In the genomic region with DNA sequence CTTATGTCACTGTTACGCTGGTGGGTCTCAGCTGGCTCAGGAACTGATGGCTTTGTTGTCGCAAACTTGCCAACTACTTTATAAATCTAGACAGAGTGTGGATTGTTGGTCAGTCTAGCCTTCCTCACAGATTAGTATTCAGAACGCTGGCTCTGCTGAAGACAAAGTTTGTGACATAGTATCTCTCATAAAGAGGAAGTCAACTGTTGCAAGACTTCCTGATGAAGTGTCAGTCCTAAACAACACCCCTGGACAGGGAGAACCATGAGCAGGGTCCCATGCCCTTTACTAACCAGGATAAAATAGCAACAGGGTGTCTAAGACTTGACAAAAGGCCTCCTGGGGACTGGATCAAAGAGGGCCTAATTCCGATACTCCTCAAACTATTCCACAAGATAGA, we compare ENCODE assay signal across 16 mouse cellular contexts.
A peak's percentile ranks its signal among the peaks of the same experiment; 100 is the strongest.
DNase-seq lines count a peak whose midpoint lies in the region; ATAC-seq and TF ChIP-seq lines count a peak whose summit lies in the region.
"Had no signal": no experiment of that assay in that cellular context is flagged by ENCODE, and none has a peak within 500 bp of the region (broad histone marks: within the 10 kb centered on the region; RNA-seq: fewer than 3 reads in every experiment).

No protein-coding gene starts in this region.

- peak overlapping the region; percentile 70 for H3K27ac ChIP-seq in heart, postnatal 0 days (ENCODE audit: low read depth)
- peak overlapping the region; percentile 46; the same call in 1 of the 2 replicates for H3K27ac ChIP-seq in lung, embryonic 15.5 days
- H3K27ac ChIP-seq in cortical plate, adult 2 months (ENCODE audit: insufficient read depth, low read length): peak overlapping the region; percentile 61; the same call in 1 of the 2 replicates
- H3K27ac ChIP-seq in hindbrain, embryonic 13.5 days: no peak overlapping the region
- H3K27ac ChIP-seq: forebrain, embryonic 15.5 days; hindbrain, embryonic 15.5 days; liver, embryonic 14.5 days; stomach, embryonic 15.5 days had no signal

- no peak for ATAC-seq in heart, postnatal 0 days (ENCODE audit: insufficient read depth, low read depth)
- ATAC-seq in lung, embryonic 15.5 days (ENCODE audit: borderline replicate concordance, extremely low read depth, low FRiP score, low TSS enrichment): no peak
- peak; percentile 85 for ATAC-seq in neutrophil, adult 5-6 weeks (ENCODE audit: extremely low read depth, insufficient number of reproducible peaks, low FRiP score, poor library complexity, severe bottlenecking)
- ATAC-seq in hindbrain, embryonic 13.5 days (ENCODE audit: low FRiP score): no peak
- ATAC-seq: forebrain, embryonic 15.5 days had no signal

- H3K9ac ChIP-seq in heart, postnatal 0 days (replicated peaks; ENCODE audit: low read depth, low read length): no peak overlapping the region
- H3K9ac ChIP-seq in lung, embryonic 15.5 days: no peak overlapping the region
- H3K9ac ChIP-seq in hindbrain, embryonic 13.5 days: no peak overlapping the region
- H3K9ac ChIP-seq: forebrain, embryonic 15.5 days; heart, embryonic 12.5 days; hindbrain, embryonic 15.5 days; liver, embryonic 14.5 days; stomach, embryonic 15.5 days had no signal

- 88% methylated on average over 4 of the region's 4 CpGs for WGBS in heart, postnatal 0 days
- 80% methylated on average over 4 of the region's 4 CpGs for whole genome bisulfite sequencing in lung, embryonic 15.5 days
- WGBS in hindbrain, embryonic 13.5 days: 91% methylated on average over 4 of the region's 4 CpGs

- no peak for TF ChIP-seq EP300 in heart, postnatal 0 days (IDR thresholded peaks at IDR 0.05; ENCODE audit: low read depth)

- TF ChIP-seq POLR2A in cortical plate, adult 2 months (IDR thresholded peaks at IDR 0.05; ENCODE audit: extremely low read depth, insufficient read depth, low read length): no peak

- H3K27me3 ChIP-seq in heart, postnatal 0 days (ENCODE audit: control insufficient read depth, insufficient read depth, low read length): no peaks in the 10 kb centered on the region
- H3K27me3 ChIP-seq in lung, embryonic 15.5 days: no peaks in the 10 kb centered on the region
- H3K27me3 ChIP-seq in hindbrain, embryonic 13.5 days: no peaks in the 10 kb centered on the region
- H3K27me3 ChIP-seq: forebrain, embryonic 15.5 days; heart, embryonic 12.5 days; hindbrain, embryonic 15.5 days; stomach, embryonic 15.5 days had no signal

- no peak for TF ChIP-seq CTCF in heart, postnatal 0 days (IDR thresholded peaks at IDR 0.05; ENCODE audit: low read depth)
- no peak for TF ChIP-seq CTCF in cortical plate, adult 2 months (IDR thresholded peaks at IDR 0.05; ENCODE audit: extremely low read depth, insufficient read depth, low read length)

- no peak overlapping the region for H3K4me3 ChIP-seq in heart, postnatal 0 days (ENCODE audit: low read depth, low read length)
- no peak overlapping the region for H3K4me3 ChIP-seq in lung, embryonic 15.5 days
- no peak overlapping the region for H3K4me3 ChIP-seq in cortical plate, adult 2 months (ENCODE audit: insufficient read depth, low read length)
- H3K4me3 ChIP-seq in hindbrain, embryonic 13.5 days: no peak overlapping the region
- H3K4me3 ChIP-seq: forebrain, embryonic 15.5 days; heart, embryonic 12.5 days; hindbrain, embryonic 15.5 days; stomach, embryonic 15.5 days had no signal

- H3K36me3 ChIP-seq in heart, postnatal 0 days (replicated peaks; ENCODE audit: control insufficient read depth, insufficient read depth, low read length): no peaks in the 10 kb centered on the region
- no peaks in the 10 kb centered on the region for H3K36me3 ChIP-seq in lung, embryonic 15.5 days
- no peaks in the 10 kb centered on the region for H3K36me3 ChIP-seq in hindbrain, embryonic 13.5 days
- H3K36me3 ChIP-seq: forebrain, embryonic 15.5 days; heart, embryonic 12.5 days; hindbrain, embryonic 15.5 days; stomach, embryonic 15.5 days had no signal

- no peaks in the 10 kb centered on the region for H3K9me3 ChIP-seq in heart, postnatal 0 days (replicated peaks; ENCODE audit: control insufficient read depth, low read length)
- no peaks in the 10 kb centered on the region for H3K9me3 ChIP-seq in lung, embryonic 15.5 days
- no peaks in the 10 kb centered on the region for H3K9me3 ChIP-seq in hindbrain, embryonic 13.5 days
- H3K9me3 ChIP-seq: forebrain, embryonic 15.5 days; heart, embryonic 12.5 days; hindbrain, embryonic 15.5 days; stomach, embryonic 15.5 days had no signal

- no peaks in the 10 kb centered on the region for H3K4me1 ChIP-seq in heart, postnatal 0 days (ENCODE audit: control insufficient read depth, insufficient read depth)
- no peaks in the 10 kb centered on the region for H3K4me1 ChIP-seq in lung, embryonic 15.5 days
- no peaks in the 10 kb centered on the region for H3K4me1 ChIP-seq in cortical plate, adult 2 months (ENCODE audit: control insufficient read depth, insufficient read depth, low read length)
- peaks cover 6% of the 10 kb centered on the region for H3K4me1 ChIP-seq in hindbrain, embryonic 13.5 days (replicated peaks)
- H3K4me1 ChIP-seq: forebrain, embryonic 15.5 days; heart, embryonic 12.5 days; stomach, embryonic 15.5 days had no signal

- H3K4me2 ChIP-seq in heart, postnatal 0 days (ENCODE audit: low read depth, low read length): no peak overlapping the region
- H3K4me2 ChIP-seq in lung, embryonic 15.5 days: no peak overlapping the region
- no peak overlapping the region for H3K4me2 ChIP-seq in hindbrain, embryonic 13.5 days
- H3K4me2 ChIP-seq: forebrain, embryonic 15.5 days; heart, embryonic 12.5 days; hindbrain, embryonic 15.5 days; stomach, embryonic 15.5 days had no signal

- no peak for DNase-seq in heart, postnatal 0 days (ENCODE audit: low spot score)
- DNase-seq in heart, postnatal 4 days: no peak
- no peak for DNase-seq in lung, postnatal 10 days
- DNase-seq: adrenal gland, postnatal 10 days; cerebellum, postnatal 36 days; midbrain, embryonic 14.5 days; right cerebral cortex, postnatal 4 days had no signal
